Mouse (Mus musculus): Measurements from ENCODE around the gene Fam76a.
A peak's percentile ranks its signal among the peaks of the same experiment; 100 is the strongest.

DNA sequence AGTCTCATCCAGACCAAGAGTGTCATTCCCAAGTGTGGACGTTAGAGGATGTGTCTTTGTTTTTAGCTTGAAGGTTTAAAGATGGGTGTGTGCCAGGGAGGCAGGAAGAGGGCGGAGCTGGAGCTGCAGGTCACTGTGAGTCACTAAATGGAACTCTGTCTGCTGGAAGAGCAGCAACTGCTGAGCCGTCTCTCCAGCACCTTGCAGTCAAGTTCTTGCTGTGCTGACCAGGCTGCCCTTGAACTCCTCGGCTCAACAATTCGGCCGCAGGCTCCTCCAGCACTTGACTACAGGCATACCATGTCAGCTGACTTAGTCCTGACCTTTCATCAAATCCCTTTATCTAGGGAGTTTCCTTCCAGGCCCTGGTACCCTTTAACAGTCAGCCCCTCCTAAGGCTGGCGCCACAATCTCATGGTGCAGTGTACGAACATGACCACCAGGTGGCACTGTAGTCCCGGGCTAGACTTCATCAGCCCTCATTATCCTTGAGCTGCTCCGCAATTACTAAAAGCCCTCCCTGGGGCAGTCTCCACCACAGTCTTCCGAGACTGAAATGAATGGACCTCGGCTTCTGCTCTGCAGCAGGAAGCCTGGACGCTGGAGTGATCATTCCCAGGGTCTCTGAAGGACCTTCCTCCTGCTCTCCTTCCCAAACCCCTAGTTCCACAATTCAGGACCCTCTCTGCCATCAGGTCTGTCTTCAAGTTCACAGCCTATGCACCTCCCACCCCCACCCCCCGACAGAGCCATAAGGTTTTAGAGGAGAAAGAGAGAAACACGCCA is 23.1 kb upstream of the Fam76a start:
- TF ChIP-seq CTCF (IDR thresholded peaks at IDR 0.05; ENCODE audit: extremely low read depth, insufficient read depth, low read length) (peak; percentile 98), POLR2A (IDR thresholded peaks at IDR 0.05; ENCODE audit: extremely low read depth, insufficient read depth, low read length) (no peak)

Data from cortical plate, adult 2 months (tissue).